Mouse (Mus musculus) CD4-positive helper T cell, adult 2 months (primary cell): ENCODE results near the gene Pcsk2.
A peak's percentile ranks its signal among the peaks of the same experiment; 100 is the strongest.

Source experiments
- DNase-seq: peaks from one replicate; pipeline ENCODE4 v3.0.0-alpha.2; 2012; ENCODE audit warnings: low read depth, missing footprints, low spot score

Gene Pcsk2

GRCm38 (mm10) chr2:143837291-143837701, 291.3 kb downstream of the Pcsk2 start:
- peak; percentile 79 for DNase-seq

DNA sequence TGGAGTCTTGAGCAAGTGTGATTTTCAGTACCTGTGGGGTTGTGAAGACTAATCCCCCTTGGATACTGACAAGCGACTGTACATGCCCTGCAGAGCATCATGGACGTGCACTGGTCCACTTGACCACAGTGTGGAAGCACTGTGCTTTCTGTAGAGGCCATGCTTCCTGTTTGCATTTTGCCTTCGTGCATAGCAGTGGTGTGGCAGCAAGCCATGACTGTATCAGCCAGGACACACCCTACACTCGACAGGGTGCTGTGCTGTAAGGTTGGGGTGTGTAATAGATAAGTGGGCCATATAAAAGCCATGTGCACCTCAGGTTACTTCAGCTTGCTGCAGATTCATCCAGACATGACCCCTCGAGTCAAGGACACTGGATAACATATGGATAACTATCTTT, 292.7 kb downstream of the Pcsk2 start:
- peak; percentile 40 for DNase-seq

DNA sequence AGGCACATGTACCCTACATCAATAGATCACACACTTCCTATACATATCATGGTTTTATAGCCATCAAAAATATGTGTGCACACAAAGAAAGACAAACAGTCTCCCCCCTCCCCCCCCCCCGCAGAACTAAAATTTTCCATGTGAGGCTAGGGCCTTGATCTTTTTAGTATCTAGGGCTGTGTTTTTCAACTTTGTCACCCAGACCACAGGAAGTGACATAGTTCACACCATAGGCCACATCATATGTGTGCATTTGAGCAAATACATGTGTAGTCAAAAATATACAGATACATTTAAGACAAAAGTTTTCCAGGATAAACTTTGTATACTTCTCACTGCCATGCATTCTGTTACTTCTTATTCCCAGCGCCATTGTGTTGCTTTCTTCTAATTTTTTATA, 293.5 kb downstream of the Pcsk2 start:
- DNase-seq = peak; percentile 79

- no peak for DNase-seq
Measured at GRCm38 (mm10) chr2:143840895-143841294, 294.9 kb downstream of the Pcsk2 start.

- DNase-seq = no peak
Measured at GRCm38 (mm10) chr2:143841536-143841935, 295.6 kb downstream of the Pcsk2 start.

DNA sequence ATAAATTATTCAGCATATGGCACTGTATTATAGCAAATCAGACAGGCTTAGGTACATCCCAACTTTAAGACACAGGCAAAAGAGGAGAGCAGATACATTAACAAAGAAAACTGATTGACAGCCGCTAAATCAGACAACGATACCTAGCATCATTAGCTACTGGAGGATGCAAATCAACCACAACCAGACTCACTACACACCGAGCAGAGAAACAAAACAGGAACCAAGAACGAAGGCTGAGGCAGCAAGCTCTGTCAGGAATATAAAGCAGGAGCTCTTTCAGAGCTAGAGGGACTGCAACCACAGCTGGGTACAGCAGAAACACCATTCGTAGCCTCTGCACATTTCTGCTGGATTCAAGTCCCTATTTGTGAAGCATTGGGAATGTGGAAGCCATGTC, 298.8 kb downstream of the Pcsk2 start:
- no peak for DNase-seq

DNA sequence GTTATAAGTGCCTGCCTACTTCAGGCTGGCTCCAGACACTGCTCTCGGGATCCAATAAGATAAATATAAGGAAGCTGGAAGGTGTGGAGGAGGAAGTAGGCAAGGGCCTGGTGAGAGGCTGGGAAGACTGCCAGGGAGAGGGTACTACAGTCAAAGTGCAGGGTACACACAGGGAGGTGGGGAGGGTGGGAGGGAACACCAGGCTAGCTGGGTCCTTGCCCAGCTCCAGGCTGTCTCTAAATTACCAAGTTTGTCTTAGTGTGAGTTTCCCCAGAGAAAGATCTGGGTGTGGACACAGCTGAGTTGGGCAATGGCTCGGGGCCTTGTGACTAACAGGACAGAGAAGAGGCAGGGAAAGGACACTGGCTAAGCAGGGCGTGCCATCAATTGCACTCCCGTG, 300.8 kb downstream of the Pcsk2 start:
- DNase-seq = no peak

- DNase-seq = no peak
Measured at GRCm38 (mm10) chr2:143847291-143847690, 301.3 kb downstream of the Pcsk2 start.

- no peak for DNase-seq
Measured at GRCm38 (mm10) chr2:143851354-143852221, 305.6 kb downstream of the Pcsk2 start.

- no peak for DNase-seq
Measured at GRCm38 (mm10) chr2:143852295-143853275, 306.6 kb downstream of the Pcsk2 start.

DNA sequence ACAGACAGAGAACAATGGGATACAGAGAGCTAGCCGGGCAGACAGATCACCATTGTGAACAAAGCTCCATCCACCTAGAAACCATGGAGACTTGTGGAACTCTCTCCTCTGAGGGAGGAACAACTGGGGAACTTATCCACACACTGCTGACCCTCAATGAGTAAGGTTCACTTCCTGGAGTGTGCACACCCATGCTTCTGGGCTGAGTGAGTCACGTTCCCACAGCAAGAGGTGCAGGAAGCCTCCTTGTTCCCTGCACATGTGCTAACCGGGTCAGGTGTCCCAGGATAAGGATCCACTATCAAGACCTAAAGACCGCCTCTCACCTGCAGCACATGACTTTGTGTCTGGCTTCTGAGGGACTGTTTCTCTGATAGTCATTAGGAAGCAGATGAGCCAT, 307.5 kb downstream of the Pcsk2 start:
- DNase-seq = no peak

- DNase-seq = no peak
Measured at GRCm38 (mm10) chr2:143859166-143859565, 313.2 kb downstream of the Pcsk2 start.

DNA sequence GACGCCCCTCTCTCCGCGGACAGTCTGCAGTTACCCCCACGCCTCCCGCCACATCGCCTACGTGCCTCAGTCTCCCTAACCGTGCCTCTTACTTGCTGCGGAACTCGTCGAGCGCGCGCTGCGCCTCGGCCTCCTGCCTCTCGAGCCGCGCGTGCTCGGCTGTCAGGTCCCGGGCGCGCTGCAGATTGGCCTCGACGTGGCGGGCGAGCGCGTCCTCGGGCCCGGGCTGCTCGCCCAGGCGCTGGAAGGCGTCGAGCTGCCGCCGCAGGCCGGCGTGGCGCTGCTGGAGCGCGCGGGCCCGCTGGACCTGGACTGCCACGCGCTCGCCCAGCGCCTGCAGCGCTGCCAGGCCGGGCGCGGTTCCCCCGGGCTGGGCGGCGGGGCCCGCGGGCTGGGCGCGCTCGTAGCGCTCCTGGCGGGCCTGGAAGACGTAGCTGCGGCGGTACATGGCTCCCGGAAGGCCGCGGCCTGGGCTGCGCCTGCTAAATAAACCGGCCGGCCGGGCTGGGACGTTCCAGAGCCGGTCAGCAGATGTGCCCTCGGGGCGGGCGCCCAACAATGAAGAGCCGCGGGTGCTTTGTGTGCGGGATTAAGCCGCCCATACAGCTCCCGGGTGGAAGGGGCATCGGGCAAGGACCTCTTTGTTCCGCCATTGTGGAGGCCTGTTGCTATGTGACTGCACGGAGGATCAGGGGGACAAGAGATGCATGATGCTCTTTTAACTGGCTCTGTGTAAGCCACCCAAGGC, 316.7 kb downstream of the Pcsk2 start, which contains the start of gene Bfsp1:
TSS of gene Bfsp1 (minus strand) at position 690 of the 748 bp plus-strand sequence.
- no peak for DNase-seq

DNA sequence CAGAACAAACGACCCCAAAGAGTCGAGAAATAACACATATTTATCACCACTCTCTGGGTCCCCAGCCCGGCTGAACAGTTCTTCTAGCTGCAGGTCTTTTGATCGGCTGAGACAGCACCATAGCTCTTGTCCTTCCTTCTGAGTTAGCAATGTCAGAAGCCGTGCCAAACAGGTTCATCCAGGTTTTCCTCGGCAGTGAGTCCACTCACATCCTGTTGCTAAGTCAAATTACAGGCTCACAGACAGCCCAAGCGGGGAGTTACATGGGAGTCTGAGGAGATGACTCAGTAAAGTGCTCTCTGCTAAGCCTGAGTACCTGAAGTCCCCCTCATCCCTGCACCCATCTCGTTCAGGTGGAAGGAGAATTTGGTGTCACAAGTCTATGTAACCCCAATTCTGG, 318.6 kb downstream of the Pcsk2 start:
- no peak for DNase-seq
